Mouse (Mus musculus): ENCODE results near the gene Pcare.

- TF ChIP-seq CTCF (IDR thresholded peaks at IDR 0.05; ENCODE audit: insufficient read depth, low read length), result no peak
- no peak for TF ChIP-seq POLR2A (IDR thresholded peaks at IDR 0.05; ENCODE audit: borderline replicate concordance, extremely low read depth, low read depth, low read length)
These were observed 34.6 kb downstream of the Pcare start for GRCm38 (mm10) chr17:71717881-71718625.
